Mouse (Mus musculus): ENCODE measurements around the gene AI837181.

DNA sequence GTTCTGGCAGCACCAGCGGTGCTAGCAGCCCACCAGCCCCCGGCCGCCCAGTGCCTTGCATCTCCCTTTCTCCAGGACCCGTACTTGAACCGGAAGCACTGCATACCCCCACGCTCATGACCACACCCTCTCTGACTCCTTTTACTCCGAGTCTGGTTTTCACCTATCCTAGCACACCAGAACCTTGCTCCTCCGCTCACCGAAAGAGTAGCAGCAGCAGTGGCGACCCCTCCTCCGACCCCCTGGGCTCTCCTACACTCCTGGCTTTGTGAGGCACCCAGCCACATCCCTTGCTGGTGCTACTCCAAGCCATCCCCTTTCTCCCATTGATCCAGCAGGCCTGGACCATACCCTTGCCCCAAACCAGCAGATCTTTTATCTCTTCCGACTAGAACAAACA, 30.1 kb downstream of the AI837181 start:
- no peak for TF ChIP-seq CTCF (IDR thresholded peaks at IDR 0.05)
- TF ChIP-seq EP300 (IDR thresholded peaks at IDR 0.05), result no peak

All from lung, postnatal 0 days (tissue).